Mouse (Mus musculus) C2C12 (cell line): ENCODE measurements around the gene Kxd1. TPM values are rescaled to one million over a fixed set of nuclear protein-coding genes. Genes with fewer than 3 reads are reported as not detected.

Source experiments
- H3K27me3 ChIP-seq: one replicate; pipeline ENCODE4 v1.6.1; 2011; ENCODE audit not compliant: control insufficient read depth, insufficient read depth, insufficient read length
- H3K36me3 ChIP-seq: one replicate; pipeline ENCODE4 v1.6.1; 2011; ENCODE audit not compliant: control insufficient read depth, insufficient read depth
- H3K4me3 ChIP-seq: one replicate; pipeline ENCODE4 v1.5.1; 2011; ENCODE audit warnings: mild to moderate bottlenecking, control low read depth; ENCODE audit not compliant: poor library complexity, insufficient read depth, severe bottlenecking
- H3K79me2 ChIP-seq: one replicate; pipeline ENCODE4 v1.6.1; 2011; ENCODE audit not compliant: control insufficient read depth, insufficient read depth
- H3K79me3 ChIP-seq: one replicate; pipeline ENCODE4 v1.6.1; 2011; ENCODE audit warnings: low read depth, control low read depth
- H3ac ChIP-seq: one replicate; pipeline ENCODE3; 2011; ENCODE audit warnings: low read depth; ENCODE audit not compliant: control insufficient read depth, insufficient read length
- CEBPB ChIP-seq: IDR thresholded peaks from one replicate; pipeline ENCODE4 v1.6.1; 2011; ENCODE audit warnings: low read depth, mild to moderate bottlenecking, control low read depth, moderate library complexity
- CTCF ChIP-seq: IDR thresholded peaks from one replicate; pipeline ENCODE4 v1.5.1; 2011; ENCODE audit not compliant: control insufficient read depth, insufficient read depth, insufficient read length
- FOSL1 ChIP-seq: IDR thresholded peaks from one replicate; pipeline ENCODE4 v1.8.0; 2011; ENCODE audit warnings: mild to moderate bottlenecking, low read length; ENCODE audit not compliant: poor library complexity, insufficient read depth, severe bottlenecking
- MAX ChIP-seq: IDR thresholded peaks from one replicate; pipeline ENCODE4 v1.6.1; 2011; ENCODE audit warnings: mild to moderate bottlenecking, control low read depth
- MYOD1 ChIP-seq: IDR thresholded peaks from one replicate; pipeline ENCODE4 v1.6.1; 2011; ENCODE audit warnings: low read depth; ENCODE audit not compliant: control insufficient read depth, insufficient read length
- MYOG ChIP-seq: IDR thresholded peaks from one replicate; pipeline ENCODE4 v1.6.1; 2011; ENCODE audit not compliant: control insufficient read depth, insufficient read length; ENCODE audit errors: extremely low read depth
- USF1 ChIP-seq: IDR thresholded peaks from one replicate; pipeline ENCODE4 v1.6.1; 2011; ENCODE audit warnings: low read depth, mild to moderate bottlenecking, control low read depth, moderate library complexity
- polyA plus RNA-seq: library from polyadenylated mRNA; unstranded; fragments of >200 nt; fragmentation: generic; extraction: Trizol; gene quantifications from one replicate; pipeline ENCODE4 v1.2.1, GENCODE M21; 2012; ENCODE audit warnings: missing spikeins

The Kxd1 gene
- polyA plus RNA-seq, 1 experiment, result 47.5 TPM

- peaks cover 47% of the 10 kb centered on the region for H3K79me3 ChIP-seq
- peak overlapping the region; percentile 14 for H3ac ChIP-seq
- no peak overlapping the region for H3K4me3 ChIP-seq
- no peaks in the 10 kb centered on the region for H3K27me3 ChIP-seq
- peaks cover 19% of the 10 kb centered on the region for H3K36me3 ChIP-seq
- TF ChIP-seq MYOG (no peak), CTCF (no peak), MYOD1 (no peak), CEBPB (no peak), MAX (no peak), FOSL1 (no peak), USF1 (no peak)
- H3K79me2 ChIP-seq, result peaks cover 87% of the 10 kb centered on the region
These were observed 61.0 kb downstream of the Kxd1 start for GRCm38 (mm10) chr8:70466771-70467170.

DNA sequence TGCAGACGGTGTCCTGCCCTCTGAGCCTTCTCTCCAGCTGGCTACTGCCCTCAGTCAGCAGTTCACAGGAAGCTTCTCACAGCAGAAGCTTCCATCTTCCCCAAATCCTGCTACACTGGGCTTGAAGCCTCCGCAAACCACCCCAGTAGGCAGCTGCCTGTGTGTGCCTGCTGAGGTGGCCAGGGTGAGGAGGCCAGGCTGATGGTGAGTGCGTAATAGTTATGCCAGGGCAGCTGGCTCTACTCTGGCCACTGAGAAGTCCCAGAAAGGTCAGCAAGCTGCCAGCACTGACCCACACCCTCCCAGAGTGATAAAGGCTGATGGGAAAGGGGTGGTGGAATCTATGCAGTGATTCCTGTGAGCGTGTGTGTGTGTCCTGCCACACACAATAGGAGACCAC lies 61.5 kb downstream of the Kxd1 start:
- peaks cover 43% of the 10 kb centered on the region for H3K79me3 ChIP-seq
- H3K27me3 ChIP-seq, result no peaks in the 10 kb centered on the region
- peaks cover 83% of the 10 kb centered on the region for H3K79me2 ChIP-seq
- TF ChIP-seq MAX, result no peak
- TF ChIP-seq MYOD1, result no peak
- no peak for TF ChIP-seq CTCF
- TF ChIP-seq MYOG, result no peak
- no peak for TF ChIP-seq USF1
- TF ChIP-seq FOSL1, result no peak
- no peak for TF ChIP-seq CEBPB
- no peak overlapping the region for H3K4me3 ChIP-seq
- peak overlapping the region; percentile 14 for H3ac ChIP-seq
- peaks cover 18% of the 10 kb centered on the region for H3K36me3 ChIP-seq

DNA sequence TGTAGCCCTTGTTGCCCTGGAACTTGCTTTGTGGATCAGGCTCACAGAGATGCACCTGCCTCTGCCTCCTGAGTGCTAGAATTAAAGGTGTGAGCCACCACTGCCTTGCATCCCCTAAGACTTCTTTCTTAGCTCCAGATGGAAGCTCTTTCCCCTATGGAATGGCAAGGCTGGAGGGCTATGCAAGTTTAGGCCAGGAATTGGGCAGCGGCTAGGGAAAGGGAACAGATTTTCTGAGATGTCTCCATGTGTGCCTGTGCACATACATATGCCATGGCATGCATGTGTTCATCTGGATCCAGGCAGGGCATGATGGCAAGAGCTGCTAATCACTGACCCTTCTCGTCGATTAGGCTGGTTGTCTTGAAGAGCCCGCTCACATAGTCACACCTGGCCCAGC lies 62.1 kb downstream of the Kxd1 start:
- no peak overlapping the region for H3K4me3 ChIP-seq
- TF ChIP-seq CEBPB (no peak), FOSL1 (no peak)

DNA sequence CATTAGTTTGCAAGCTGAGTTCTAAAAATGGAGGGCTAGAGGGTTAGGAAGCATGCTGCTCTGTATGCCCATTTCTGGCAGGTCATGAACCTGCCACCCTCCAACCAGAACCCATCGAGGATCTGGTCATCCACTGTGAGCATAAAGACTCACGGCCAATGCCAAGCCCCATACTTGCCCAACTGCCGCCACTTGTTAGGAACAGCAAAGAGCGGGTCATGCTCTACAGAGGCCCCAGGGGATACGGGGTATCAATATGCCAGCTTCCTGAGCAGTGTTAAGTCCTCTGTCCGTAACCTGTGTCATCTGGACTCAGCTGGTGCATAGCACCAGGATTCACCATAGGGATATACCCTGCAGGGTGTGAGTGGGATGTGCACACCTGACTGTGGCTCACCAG lies 63.6 kb downstream of the Kxd1 start:
- TF ChIP-seq MAX, result no peak
- no peak for TF ChIP-seq USF1
- no peak for TF ChIP-seq CTCF
- TF ChIP-seq MYOD1, result no peak
- TF ChIP-seq MYOG, result no peak
- TF ChIP-seq FOSL1, result no peak
- no peak for TF ChIP-seq CEBPB

More for the DNA sequence above, 62.1 kb downstream of the Kxd1 start:
- Histone ChIP-seq H3K27me3 (no peaks in the 10 kb centered on the region), H3ac (no peak overlapping the region), H3K79me2 (peaks cover 82% of the 10 kb centered on the region), H3K79me3 (peaks cover 37% of the 10 kb centered on the region), H3K36me3 (peaks cover 12% of the 10 kb centered on the region)

GRCm38 (mm10) chr8:70463306-70463705 lies 64.5 kb downstream of the Kxd1 start:
- Histone ChIP-seq H3ac (no peak overlapping the region), H3K79me3 (peaks cover 21% of the 10 kb centered on the region), H3K36me3 (peaks cover 20% of the 10 kb centered on the region), H3K79me2 (peaks cover 76% of the 10 kb centered on the region), H3K4me3 (no peak overlapping the region), H3K27me3 (no peaks in the 10 kb centered on the region)
- TF ChIP-seq CEBPB, result no peak
- no peak for TF ChIP-seq FOSL1
- TF ChIP-seq MAX, result no peak
- TF ChIP-seq USF1, result no peak
- no peak for TF ChIP-seq MYOD1
- no peak for TF ChIP-seq MYOG
- no peak for TF ChIP-seq CTCF

More for the DNA sequence above, 63.6 kb downstream of the Kxd1 start:
- H3K27me3 ChIP-seq, result no peaks in the 10 kb centered on the region
- no peak overlapping the region for H3K4me3 ChIP-seq
- no peak overlapping the region for H3ac ChIP-seq
- H3K79me2 ChIP-seq, result peaks cover 76% of the 10 kb centered on the region
- H3K79me3 ChIP-seq, result peaks cover 28% of the 10 kb centered on the region
- peaks cover 14% of the 10 kb centered on the region for H3K36me3 ChIP-seq

- Histone ChIP-seq H3K36me3 (peaks cover 20% of the 10 kb centered on the region), H3K27me3 (no peaks in the 10 kb centered on the region), H3K79me3 (peaks cover 21% of the 10 kb centered on the region), H3K79me2 (peaks cover 76% of the 10 kb centered on the region), H3ac (peak overlapping the region; percentile 34), H3K4me3 (no peak overlapping the region)
- peak; percentile 43 for TF ChIP-seq MAX
- no peak for TF ChIP-seq FOSL1
- no peak for TF ChIP-seq CTCF
- no peak for TF ChIP-seq MYOG
- peak; percentile 9 for TF ChIP-seq MYOD1
- no peak for TF ChIP-seq CEBPB
These were observed 65.3 kb downstream of the Kxd1 start for GRCm38 (mm10) chr8:70462516-70462813.
